22 mouse cellular contexts compared by ENCODE assay signal in genomic region chr3:127530293-127530692, GRCm38 (mm10). TPM values are rescaled to one million over a fixed set of nuclear protein-coding genes. Genes with fewer than 3 reads are reported as not detected.
DNase-seq lines count a peak whose midpoint lies in the region; ATAC-seq lines count a peak whose summit lies in the region.
"Had no signal": no experiment of that assay in that cellular context is flagged by ENCODE, and none has a peak within 500 bp of the region (broad histone marks: within the 10 kb centered on the region; RNA-seq: fewer than 3 reads in every experiment).

No protein-coding gene starts in this region.

- no peaks in the 10 kb centered on the region for H3K9me3 ChIP-seq in midbrain, embryonic 11.5 days (ENCODE audit: control insufficient read depth, low read length)
- no peaks in the 10 kb centered on the region for H3K9me3 ChIP-seq in midbrain, embryonic 10.5 days (replicated peaks)
- H3K9me3 ChIP-seq in hindbrain, embryonic 16.5 days (ENCODE audit: control insufficient read depth, low read length): no peaks in the 10 kb centered on the region
- H3K9me3 ChIP-seq: embryonic facial prominence, embryonic 13.5 days; liver, embryonic 12.5 days had no signal

- H3K9ac ChIP-seq in midbrain, embryonic 11.5 days (ENCODE audit: low read length): no peak overlapping the region
- H3K9ac ChIP-seq in hindbrain, embryonic 16.5 days (ENCODE audit: low read depth, low read length): no peak overlapping the region
- H3K9ac ChIP-seq: embryonic facial prominence, embryonic 13.5 days; liver, embryonic 12.5 days; lung, embryonic 14.5 days had no signal

- no peak for ATAC-seq in midbrain, embryonic 11.5 days (ENCODE audit: low FRiP score)
- no peak for ATAC-seq in hindbrain, embryonic 16.5 days
- ATAC-seq: forebrain, embryonic 16.5 days; liver, embryonic 12.5 days had no signal

- no peak overlapping the region for H3K4me3 ChIP-seq in midbrain, embryonic 11.5 days (ENCODE audit: low read depth, low read length)
- H3K4me3 ChIP-seq in midbrain, embryonic 10.5 days: no peak overlapping the region
- no peak overlapping the region for H3K4me3 ChIP-seq in hindbrain, embryonic 16.5 days (ENCODE audit: low read length)
- H3K4me3 ChIP-seq: embryonic facial prominence, embryonic 13.5 days; left cerebral cortex, adult 2 months; liver, embryonic 12.5 days had no signal

- H3K36me3 ChIP-seq in midbrain, embryonic 11.5 days (ENCODE audit: control insufficient read depth, insufficient read depth, low read length): no peaks in the 10 kb centered on the region
- H3K36me3 ChIP-seq in midbrain, embryonic 10.5 days: 0 out of 2 replicates have a peak, but pooled peaks cover 2% of the 10 kb centered on the region
- H3K36me3 ChIP-seq in hindbrain, embryonic 16.5 days (ENCODE audit: control insufficient read depth, insufficient read depth, low read length): no peaks in the 10 kb centered on the region
- H3K36me3 ChIP-seq: embryonic facial prominence, embryonic 13.5 days; liver, embryonic 12.5 days had no signal

- DNase-seq in heart, adult 18-20 months: peak; percentile 6 to 26
- no peak for DNase-seq in heart, postnatal 25 days (ENCODE audit: low spot score)
- peak; percentile 59 for DNase-seq in midbrain, embryonic 11.5 days (ENCODE audit: low spot score, missing footprints)
- DNase-seq in midbrain, embryonic 10.5 days (ENCODE audit: low spot score): no peak
- DNase-seq in ZHBTc4 (ENCODE audit: low read depth, low spot score): peak; percentile 76
- DNase-seq in yolk sac, embryonic 10.5 days (ENCODE audit: low spot score): peak; percentile 3
- no peak for DNase-seq in urinary bladder, postnatal 36 days (ENCODE audit: low spot score in 2 of 2)
- DNase-seq: B cell, adult 2 months; cerebellum, adult 8-10 months; gastrocnemius, postnatal 36 days; kidney, adult 9 months; kidney, postnatal 36 days; lung, embryonic 14.5 days; lung, postnatal 36 days; right cerebral cortex, postnatal 4 days; thymus, postnatal 14 days had no signal

- H3K27me3 ChIP-seq in midbrain, embryonic 11.5 days (ENCODE audit: control insufficient read depth, insufficient read depth, low read length): no peaks in the 10 kb centered on the region
- H3K27me3 ChIP-seq in midbrain, embryonic 10.5 days (ENCODE audit: low read depth, poor library complexity, severe bottlenecking): no peaks in the 10 kb centered on the region
- H3K27me3 ChIP-seq in hindbrain, embryonic 16.5 days (replicated peaks; ENCODE audit: control insufficient read depth, insufficient read depth, low read length): no peaks in the 10 kb centered on the region
- H3K27me3 ChIP-seq: embryonic facial prominence, embryonic 13.5 days; liver, embryonic 12.5 days had no signal

- intact Hi-C loops in heart, postnatal 25 days (cut with DNase I): no loop called here

- H3K4me2 ChIP-seq in midbrain, embryonic 11.5 days: no peak overlapping the region
- no peak overlapping the region for H3K4me2 ChIP-seq in hindbrain, embryonic 16.5 days (ENCODE audit: low read length)
- H3K4me2 ChIP-seq: embryonic facial prominence, embryonic 13.5 days; liver, embryonic 12.5 days; lung, embryonic 14.5 days had no signal

- H3K27ac ChIP-seq in midbrain, embryonic 11.5 days (ENCODE audit: low read depth, low read length): no peak overlapping the region
- no peak overlapping the region for H3K27ac ChIP-seq in midbrain, embryonic 10.5 days (replicated peaks)
- no peak overlapping the region for H3K27ac ChIP-seq in hindbrain, embryonic 16.5 days (ENCODE audit: low read depth, low read length)
- H3K27ac ChIP-seq: embryonic facial prominence, embryonic 13.5 days; left cerebral cortex, adult 2 months; liver, embryonic 12.5 days; stomach, postnatal 0 days had no signal

- H3K4me1 ChIP-seq in midbrain, embryonic 11.5 days (ENCODE audit: control insufficient read depth, insufficient read depth, low read length): no peaks in the 10 kb centered on the region; the same call in 1 of the 2 replicates
- H3K4me1 ChIP-seq in midbrain, embryonic 10.5 days: no peaks in the 10 kb centered on the region
- H3K4me1 ChIP-seq in hindbrain, embryonic 16.5 days (ENCODE audit: control insufficient read depth, insufficient read depth, low read depth, low read length): no peaks in the 10 kb centered on the region
- H3K4me1 ChIP-seq: embryonic facial prominence, embryonic 13.5 days; liver, embryonic 12.5 days had no signal

- 14% methylated on average over 4 of the region's 4 CpGs for WGBS in midbrain, embryonic 11.5 days
- WGBS in midbrain, embryonic 10.5 days: 11% methylated on average over 4 of the region's 4 CpGs
- WGBS in hindbrain, embryonic 16.5 days: 12% methylated on average over 4 of the region's 4 CpGs

RNA-seq across cellular contexts. Expression of gene Larp7, which starts 22.9 kb away (rescaled TPM):
- 10 to 100 TPM; 21.8 to 23.0 TPM for total RNA-seq in heart, adult 18-20 months (2021)
- total RNA-seq in heart, postnatal 25 days (2021): 10 to 100 TPM; 20.5 to 22.7 TPM
- 85.2 and 91.5 TPM in 2 replicates for polyA plus RNA-seq in midbrain, embryonic 11.5 days (2014; fragmentation: Nextera tagmentation; extraction: Ambion mirVana)
- polyA plus RNA-seq in midbrain, embryonic 10.5 days (2016; fragmentation: Nextera tagmentation; extraction: Ambion mirVana): 80.5 and 86.2 TPM in 2 replicates
- polyA plus RNA-seq in hindbrain, embryonic 16.5 days (2015; fragmentation: Nextera tagmentation; extraction: Ambion mirVana): 23.1 and 23.7 TPM in 2 replicates

RNA-seq across cellular contexts. Expression of gene Zgrf1, which starts 23.0 kb away (rescaled TPM):
- under 1 TPM; 0.52 to 0.69 TPM for total RNA-seq in heart, adult 18-20 months (2021)
- total RNA-seq in heart, postnatal 25 days (2021): under 1 TPM; 0.73 to 0.78 TPM
- polyA plus RNA-seq in midbrain, embryonic 11.5 days (2014; fragmentation: Nextera tagmentation; extraction: Ambion mirVana): 10.5 and 11.3 TPM in 2 replicates
- 20.8 and 20.9 TPM in 2 replicates for polyA plus RNA-seq in midbrain, embryonic 10.5 days (2016; fragmentation: Nextera tagmentation; extraction: Ambion mirVana)
- polyA plus RNA-seq in hindbrain, embryonic 16.5 days (2015; fragmentation: Nextera tagmentation; extraction: Ambion mirVana): 2.8 and 3.4 TPM in 2 replicates

RNA-seq across cellular contexts. Expression of gene Ank2, which starts 31.1 kb away (rescaled TPM):
- total RNA-seq in heart, adult 18-20 months (2021): 100 to 1,000 TPM; 310 to 323 TPM
- 100 to 1,000 TPM; 299 to 338 TPM for total RNA-seq in heart, postnatal 25 days (2021)
- 66.6 and 74.5 TPM in 2 replicates for polyA plus RNA-seq in midbrain, embryonic 11.5 days (2014; fragmentation: Nextera tagmentation; extraction: Ambion mirVana)
- 40.4 and 60.8 TPM in 2 replicates for polyA plus RNA-seq in midbrain, embryonic 10.5 days (2016; fragmentation: Nextera tagmentation; extraction: Ambion mirVana)
- 148 and 169 TPM in 2 replicates for polyA plus RNA-seq in hindbrain, embryonic 16.5 days (2015; fragmentation: Nextera tagmentation; extraction: Ambion mirVana)

Comparison
In these comparisons a context has a peak if more than half of its experiments do, and no peak if none do; other contexts are left out.
1. DNase-seq: peak in heart, adult 18-20 months (2 of 2), midbrain, embryonic 11.5 days (single experiment), ZHBTc4 (single experiment) and yolk sac, embryonic 10.5 days (single experiment); none in heart, postnatal 25 days (single experiment), midbrain, embryonic 10.5 days (single experiment) and urinary bladder, postnatal 36 days (0 of 2).